Mouse (Mus musculus) midbrain, embryonic 11.5 days (tissue): ENCODE measurements at regions not wholly inside any gene's neighbourhood (a gene's known extent, or its start where the extent isn't known, plus 50 kb on each side); places are given as distances from the start of the nearest gene placed in this dataset.

ENCODE experiments used
- ATAC-seq: fragments of 200-750 bp; cut with Nextera tagmentation; 2 replicates; pipeline ENCODE4 v1.8.0; 2017; ENCODE audit warnings: moderate TSS enrichment, moderate library complexity; ENCODE audit not compliant: low FRiP score
- DNase-seq: peaks from one replicate; pipeline ENCODE4 v3.0.0; 2015; ENCODE audit warnings: low spot score; ENCODE audit errors: missing footprints
- H3K27ac ChIP-seq: fragments of 300-500 bp; sonication (generic); 2 replicates; pipeline ENCODE4 v1.5.1; 2014; ENCODE audit warnings: low read depth, low read length
- H3K27me3 ChIP-seq: fragments of 300-500 bp; sonication (generic); 2 replicates; pipeline ENCODE4 v1.6.1; 2014; ENCODE audit warnings: mild to moderate bottlenecking, low read length, moderate library complexity, mixed read lengths; ENCODE audit not compliant: control insufficient read depth, insufficient read depth
- H3K36me3 ChIP-seq: fragments of 300-500 bp; sonication (generic); 2 replicates; pipeline ENCODE4 v1.6.1; 2014; ENCODE audit warnings: mild to moderate bottlenecking, low read length, moderate library complexity, mixed read lengths; ENCODE audit not compliant: control insufficient read depth, insufficient read depth
- H3K4me1 ChIP-seq: fragments of 300-500 bp; sonication (generic); 2 replicates; pipeline ENCODE4 v1.6.1; 2014; ENCODE audit warnings: low read length; ENCODE audit not compliant: control insufficient read depth, insufficient read depth
- H3K4me2 ChIP-seq: fragments of 300-500 bp; sonication (generic); 2 replicates; pipeline ENCODE4 v1.6.1; 2014; ENCODE audit warnings: mild to moderate bottlenecking, moderate library complexity
- H3K4me3 ChIP-seq: fragments of 300-500 bp; sonication (generic); 2 replicates; pipeline ENCODE4 v1.5.1; 2014; ENCODE audit warnings: low read depth, low read length
- H3K9ac ChIP-seq: fragments of 300-500 bp; sonication (generic); 2 replicates; pipeline ENCODE4 v1.6.1; 2014; ENCODE audit warnings: low read length
- H3K9me3 ChIP-seq: fragments of 300-500 bp; sonication (generic); 2 replicates; pipeline ENCODE4 v1.6.1; 2016; ENCODE audit warnings: low read length; ENCODE audit not compliant: control insufficient read depth
- WGBS: fragments of 180-500 bp; shearing (Covaris S2); extraction: QIAGEN DNeasy Blood & Tissue Kit; methylation state at CpG from one replicate; pipeline ENCODE4 v1.1.7; 2014; 5-methylcytosine and 5-hydroxymethylcytosine counted together

- Histone ChIP-seq H3K27me3 (peaks cover 2% of the 10 kb centered on the region; the same call in 1 of the 2 replicates), H3K36me3 (no peaks in the 10 kb centered on the region), H3K4me1 (peaks cover 8% of the 10 kb centered on the region), H3K4me2 (no peak overlapping the region), H3K4me3 (no peak overlapping the region), H3K27ac (no peak overlapping the region), H3K9me3 (no peaks in the 10 kb centered on the region), H3K9ac (no peak overlapping the region)
- DNase-seq: no peak
- 0 out of 2 replicates have a peak, but pooled peaks have one; percentile 40 for ATAC-seq
Observed at GRCm38 (mm10) chr19:14347429-14347828, 250.4 kb downstream of the Tle4 start.

DNA sequence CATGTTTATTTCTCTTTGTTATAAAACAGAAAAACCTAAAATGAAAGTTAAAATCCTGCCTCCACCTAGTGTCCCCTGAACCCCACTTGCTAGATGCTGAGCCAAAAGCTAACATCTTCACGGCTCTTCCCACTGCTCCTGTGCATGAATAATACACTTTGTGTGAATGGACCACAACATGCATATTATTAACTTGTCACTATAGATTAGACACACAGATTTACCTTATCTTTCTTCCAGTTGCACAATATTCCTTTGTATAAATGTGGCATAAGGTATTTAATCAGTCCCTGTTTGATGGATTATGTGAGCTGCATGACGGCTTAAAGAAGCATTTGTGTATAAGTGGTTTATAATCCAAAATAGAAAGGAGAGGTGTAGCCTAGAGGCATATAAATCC is 248.1 kb downstream of the Tle4 start:
- Histone ChIP-seq H3K9me3 (no peaks in the 10 kb centered on the region), H3K27me3 (peaks cover 2% of the 10 kb centered on the region), H3K4me2 (no peak overlapping the region), H3K36me3 (no peaks in the 10 kb centered on the region), H3K27ac (no peak overlapping the region), H3K9ac (no peak overlapping the region), H3K4me3 (no peak overlapping the region), H3K4me1 (peaks cover 8% of the 10 kb centered on the region)
- ATAC-seq (peak; percentile 46), DNase-seq (no peak)
- WGBS: 37% methylated on average over 2 of the region's 2 CpGs

DNA sequence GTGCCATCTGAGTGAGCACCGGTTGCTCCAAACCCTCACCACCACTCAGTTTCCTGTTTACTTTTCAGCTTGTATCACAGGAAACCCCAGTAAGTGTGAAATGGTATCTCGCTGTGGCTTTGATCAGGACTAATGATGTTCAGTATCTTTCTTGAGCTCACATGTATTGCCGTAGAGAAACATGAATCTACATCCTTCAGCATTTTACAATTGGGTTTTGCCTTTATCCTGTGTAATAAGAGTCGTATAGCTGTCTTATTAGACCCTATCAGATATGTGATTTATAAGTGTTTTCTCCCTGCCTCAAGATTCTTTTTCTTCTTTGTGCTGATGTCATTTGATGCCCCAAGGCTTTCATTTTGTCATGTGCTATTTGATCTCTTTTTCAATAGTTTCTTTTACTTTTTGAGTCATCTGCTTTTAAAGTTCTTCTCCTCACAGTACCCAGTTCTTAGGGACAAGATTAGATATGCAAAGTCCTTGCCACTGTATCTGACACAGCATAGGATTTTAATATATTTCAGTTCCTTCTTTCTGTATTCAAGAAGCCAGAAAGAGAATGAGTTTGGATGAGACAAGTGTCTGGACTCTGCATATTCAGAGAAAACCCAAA is 246.0 kb downstream of the Tle4 start:
- H3K4me2 ChIP-seq: no peak overlapping the region
- H3K4me1 ChIP-seq: peaks cover 8% of the 10 kb centered on the region
- ATAC-seq (no peak), DNase-seq (no peak)
- H3K4me3 ChIP-seq: no peak overlapping the region
- H3K9ac ChIP-seq: no peak overlapping the region
- WGBS: 77% methylated on average over 4 of the region's 4 CpGs
- no peaks in the 10 kb centered on the region for H3K36me3 ChIP-seq
- H3K27ac ChIP-seq: no peak overlapping the region
- H3K27me3 ChIP-seq: no peaks in the 10 kb centered on the region; the same call in none of the 2 replicates
- no peaks in the 10 kb centered on the region for H3K9me3 ChIP-seq

- H3K4me2 ChIP-seq: no peak overlapping the region
- H3K36me3 ChIP-seq: no peaks in the 10 kb centered on the region
- no peaks in the 10 kb centered on the region; the same call in none of the 2 replicates for H3K27me3 ChIP-seq
- no peak for DNase-seq
- H3K9me3 ChIP-seq: no peaks in the 10 kb centered on the region
- no peak overlapping the region for H3K4me3 ChIP-seq
- peaks cover 3% of the 10 kb centered on the region for H3K4me1 ChIP-seq
- no peak overlapping the region for H3K9ac ChIP-seq
- 85% methylated on average over 3 of the region's 3 CpGs for WGBS
- no peak overlapping the region for H3K27ac ChIP-seq
- ATAC-seq: no peak
Observed at GRCm38 (mm10) chr19:14352551-14352950, 245.3 kb downstream of the Tle4 start.

- H3K9me3 ChIP-seq: no peaks in the 10 kb centered on the region
- H3K27ac ChIP-seq: no peak overlapping the region
- no peaks in the 10 kb centered on the region for H3K36me3 ChIP-seq
- no peak overlapping the region for H3K4me2 ChIP-seq
- H3K4me3 ChIP-seq: no peak overlapping the region
- DNase-seq (no peak), ATAC-seq (no peak)
- H3K9ac ChIP-seq: no peak overlapping the region
- 85% methylated on average over 4 of the region's 4 CpGs for WGBS
- no peaks in the 10 kb centered on the region; the same call in none of the 2 replicates for H3K27me3 ChIP-seq
- 0 out of 2 replicates have a peak, but pooled peaks cover 2% of the 10 kb centered on the region for H3K4me1 ChIP-seq
Observed at GRCm38 (mm10) chr19:14353151-14353550, 244.7 kb downstream of the Tle4 start.

DNA sequence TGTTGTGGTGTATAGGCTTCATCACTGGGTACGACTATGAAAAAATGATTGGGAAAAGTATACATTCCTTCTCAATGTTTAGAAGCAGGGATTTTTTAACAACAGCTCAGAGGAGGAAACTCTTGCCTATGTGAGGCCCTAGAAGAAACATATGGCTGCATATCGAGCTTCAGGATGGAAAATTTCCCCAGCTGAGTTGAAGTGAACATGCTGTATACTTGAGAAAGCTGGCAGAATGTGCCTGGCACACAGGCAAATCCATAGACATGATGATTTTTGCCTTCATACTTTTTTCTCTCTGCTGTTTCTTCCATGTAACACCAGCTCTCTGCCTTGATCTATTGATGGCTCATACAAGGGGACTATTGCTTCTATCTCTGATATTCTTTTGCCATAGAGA is 242.7 kb downstream of the Tle4 start:
- H3K9me3 ChIP-seq: no peaks in the 10 kb centered on the region
- no peaks in the 10 kb centered on the region; the same call in none of the 2 replicates for H3K27me3 ChIP-seq
- H3K4me3 ChIP-seq: no peak overlapping the region
- H3K4me1 ChIP-seq: no peaks in the 10 kb centered on the region
- H3K4me2 ChIP-seq: no peak overlapping the region
- ATAC-seq: no peak
- no peak overlapping the region for H3K27ac ChIP-seq
- no peaks in the 10 kb centered on the region for H3K36me3 ChIP-seq
- WGBS: 91% methylated on average over 2 of the region's 2 CpGs
- H3K9ac ChIP-seq: no peak overlapping the region
- DNase-seq: no peak

DNA sequence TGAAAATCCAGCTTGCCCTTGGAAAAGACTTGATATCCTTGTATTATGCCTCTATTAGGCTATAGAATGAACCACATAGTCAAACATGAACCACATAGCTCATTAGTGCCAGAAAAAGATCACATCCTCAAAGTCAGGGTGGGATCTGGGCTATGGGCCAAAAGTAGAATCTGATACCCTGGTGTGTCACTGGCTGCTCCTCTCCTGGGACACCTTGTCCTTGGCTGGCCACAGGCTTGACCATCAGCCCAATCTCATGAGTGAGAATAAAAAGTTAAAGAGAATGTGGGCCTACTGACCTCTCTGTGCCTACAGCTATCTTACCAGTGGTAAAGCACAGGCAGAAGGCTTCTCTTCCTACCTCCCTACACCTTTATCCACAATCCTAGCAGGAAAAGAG is 241.9 kb downstream of the Tle4 start:
- Histone ChIP-seq H3K9ac (no peak overlapping the region), H3K36me3 (no peaks in the 10 kb centered on the region), H3K27ac (no peak overlapping the region), H3K4me2 (no peak overlapping the region), H3K9me3 (no peaks in the 10 kb centered on the region), H3K4me1 (no peaks in the 10 kb centered on the region), H3K4me3 (no peak overlapping the region), H3K27me3 (no peaks in the 10 kb centered on the region; the same call in none of the 2 replicates)
- no peak for ATAC-seq
- no peak for DNase-seq

- Histone ChIP-seq H3K4me3 (no peak overlapping the region), H3K4me2 (no peak overlapping the region), H3K27ac (no peak overlapping the region), H3K27me3 (no peaks in the 10 kb centered on the region), H3K36me3 (no peaks in the 10 kb centered on the region), H3K4me1 (no peaks in the 10 kb centered on the region), H3K9ac (no peak overlapping the region), H3K9me3 (no peaks in the 10 kb centered on the region)
- DNase-seq (no peak), ATAC-seq (no peak)
- 87% methylated on average over 5 of the region's 5 CpGs for WGBS
Observed at GRCm38 (mm10) chr19:14360611-14361010, 237.2 kb downstream of the Tle4 start.

DNA sequence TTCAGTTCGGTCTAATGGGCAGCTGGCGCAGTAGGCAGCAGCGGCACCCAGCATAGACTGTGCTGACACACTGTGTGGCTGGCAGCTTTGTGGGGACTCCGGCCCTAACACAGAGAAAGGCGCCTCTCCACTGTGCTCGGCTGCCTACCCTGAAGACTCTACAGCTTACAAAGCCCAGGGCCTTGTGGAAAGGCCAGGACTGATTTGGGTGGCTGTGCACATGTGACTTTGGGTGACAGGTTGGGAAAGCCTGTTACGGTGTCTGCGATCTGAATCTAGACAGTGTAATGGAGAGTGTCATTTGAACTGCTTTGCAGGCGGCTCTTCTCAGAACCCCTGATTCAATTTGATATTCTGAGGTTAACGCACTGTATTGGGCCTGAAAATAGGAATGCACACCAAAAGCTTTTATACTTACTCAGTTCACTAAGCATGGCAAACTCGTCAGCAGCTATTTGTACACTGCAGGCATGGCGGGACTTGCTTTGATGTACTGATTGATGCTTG is 228.7 kb downstream of the Tle4 start:
- no peak overlapping the region for H3K4me2 ChIP-seq
- H3K9me3 ChIP-seq: no peaks in the 10 kb centered on the region
- H3K27me3 ChIP-seq: no peaks in the 10 kb centered on the region
- H3K9ac ChIP-seq: no peak overlapping the region
- H3K4me1 ChIP-seq: peaks cover 2% of the 10 kb centered on the region; the same call in 1 of the 2 replicates
- no peaks in the 10 kb centered on the region for H3K36me3 ChIP-seq
- DNase-seq: peak; percentile 87
- no peak overlapping the region for H3K4me3 ChIP-seq
- ATAC-seq: peak; percentile 48; the same call in 1 of the 2 replicates
- no peak overlapping the region for H3K27ac ChIP-seq
- WGBS: 71% methylated on average over 12 of the region's 12 CpGs
